Mouse (Mus musculus): ENCODE measurements around the gene Anxa9.

DNA sequence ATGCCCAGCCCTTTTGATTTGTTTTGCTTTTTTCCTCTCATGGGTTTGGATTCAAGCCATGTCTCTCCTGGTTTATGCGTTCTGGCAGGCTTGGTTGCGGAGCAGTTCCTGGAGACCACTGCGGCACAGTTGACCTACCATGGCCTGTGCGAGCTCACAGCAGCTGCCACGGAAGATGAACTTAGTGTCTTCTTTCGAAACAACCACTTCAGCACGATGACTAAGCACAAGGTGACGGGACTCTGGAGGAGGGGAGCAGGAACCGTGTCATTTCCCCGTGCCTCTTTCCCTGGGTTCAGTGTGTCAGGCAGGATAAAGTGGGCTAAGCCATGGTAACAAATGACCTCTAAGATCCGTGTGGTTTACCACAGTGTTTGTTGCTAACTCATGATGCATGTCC is 13.4 kb downstream of the Anxa9 start:
- TF ChIP-seq CTCF (IDR thresholded peaks at IDR 0.05; ENCODE audit: extremely low read depth, insufficient read length, insufficient replicate concordance, low read depth, low read length), result no peak
- no peak for TF ChIP-seq POLR2A (IDR thresholded peaks at IDR 0.05; ENCODE audit: low read depth, low read length)
